Mouse (Mus musculus): Measurements from ENCODE around the gene Ptar1.

DNA sequence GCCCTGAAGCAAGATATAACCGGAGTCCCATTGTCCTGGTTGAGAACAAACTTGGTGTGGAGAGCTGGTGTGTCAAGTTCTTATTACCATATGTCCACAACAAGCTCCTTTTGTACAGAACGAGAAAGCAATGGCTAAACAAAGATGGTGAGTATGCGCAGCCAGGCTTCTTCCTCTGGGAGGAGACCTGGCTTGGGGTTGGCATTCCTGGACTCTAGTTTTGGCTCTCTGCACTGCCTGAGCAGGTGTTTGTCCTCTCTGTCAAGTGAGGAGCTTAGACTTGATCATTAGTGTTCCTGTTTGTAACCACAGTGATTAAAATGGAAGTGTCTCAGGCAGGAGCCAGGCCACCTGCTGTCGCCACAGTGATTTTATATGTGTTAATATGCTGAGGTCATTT, 7.1 kb downstream of the Ptar1 start:
- no peak for TF ChIP-seq CTCF (IDR thresholded peaks at IDR 0.05; ENCODE audit: low read depth)
- TF ChIP-seq EP300 (IDR thresholded peaks at IDR 0.05; ENCODE audit: low read depth): no peak
